ENCODE assay signal across 8 mouse cellular contexts in the genomic region with DNA sequence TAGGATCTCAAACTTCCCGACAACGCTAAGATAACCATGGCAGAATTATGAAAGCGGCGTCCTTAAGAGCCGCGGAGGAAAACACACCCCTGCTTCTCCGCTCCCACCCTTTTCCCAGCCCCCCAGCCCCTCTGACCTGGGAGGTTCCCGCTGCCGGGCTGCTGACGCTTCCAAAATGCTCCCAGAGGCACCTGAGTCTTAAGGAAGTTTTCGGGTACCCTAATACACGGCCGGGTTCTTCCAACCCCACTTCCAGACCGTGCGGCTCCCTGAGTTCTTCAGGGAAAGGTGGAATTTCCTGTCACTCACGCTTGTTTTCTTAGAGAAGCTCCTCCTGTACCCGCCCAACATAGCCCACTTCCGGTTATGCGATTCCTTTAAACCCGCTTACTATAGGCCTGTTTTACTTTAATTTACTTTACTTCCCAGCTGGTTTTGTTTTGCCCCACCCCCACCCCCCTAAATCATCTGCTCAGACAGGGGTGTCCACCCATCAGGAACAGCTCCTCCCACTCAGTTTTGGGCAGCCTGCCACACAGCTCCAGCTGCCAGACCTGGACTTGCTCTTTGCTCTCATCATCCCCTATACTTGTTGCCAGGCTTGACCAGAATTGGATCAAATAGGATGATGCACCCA. TPM values are rescaled to one million over a fixed set of nuclear protein-coding genes. Genes with fewer than 3 reads are reported as not detected.
DNase-seq lines count a peak whose midpoint lies in the region; ATAC-seq and TF ChIP-seq lines count a peak whose summit lies in the region.

A gene (minus strand): TSS at position 290 of the 637 bp plus-strand sequence.

- H3K9ac ChIP-seq in kidney, embryonic 14.5 days (ENCODE audit: low read depth, low read length): peak within 1 kb of the TSS; percentile 77
- H3K9ac ChIP-seq in limb, embryonic 14.5 days (ENCODE audit: low read depth, low read length, severe bottlenecking): peak within 1 kb of the TSS; percentile 76
- peak within 1 kb of the TSS; percentile 80 for H3K9ac ChIP-seq in midbrain, embryonic 16.5 days (ENCODE audit: low read depth, low read length)

- TF ChIP-seq CTCF in brain, embryonic 14.5 days (IDR thresholded peaks at IDR 0.05; ENCODE audit: borderline replicate concordance, extremely low read depth, insufficient read depth, insufficient read length): no peak

- 1% methylated on average over 20 of the region's 20 CpGs for WGBS in heart, embryonic 10.5 days
- WGBS in kidney, embryonic 14.5 days: 0% methylated on average over 20 of the region's 20 CpGs
- under 1% methylated on average over 20 of the region's 20 CpGs for WGBS in limb, embryonic 14.5 days
- WGBS in midbrain, embryonic 16.5 days: 0% methylated on average over 20 of the region's 20 CpGs

- H3K27ac ChIP-seq in heart, embryonic 10.5 days: peak within 1 kb of the TSS; percentile 94
- H3K27ac ChIP-seq in kidney, embryonic 14.5 days (ENCODE audit: low read depth, low read length): peak within 1 kb of the TSS; percentile 82
- H3K27ac ChIP-seq in limb, embryonic 14.5 days (replicated peaks; ENCODE audit: low read depth, low read length): peak within 1 kb of the TSS; percentile 92
- H3K27ac ChIP-seq in midbrain, embryonic 16.5 days (ENCODE audit: low read length): peak within 1 kb of the TSS; percentile 82

- peak; percentile 98 for ATAC-seq in kidney, embryonic 14.5 days (ENCODE audit: low FRiP score, low TSS enrichment)
- ATAC-seq in limb, embryonic 14.5 days (ENCODE audit: low FRiP score, low read depth): peak; percentile 94
- ATAC-seq in midbrain, embryonic 16.5 days: peak; percentile 98

- peaks cover 2% of the 10 kb centered on the region; the same call in 1 of the 2 replicates for H3K36me3 ChIP-seq in erythroblast, embryonic 14.5 days (ENCODE audit: control insufficient read depth)
- H3K36me3 ChIP-seq in heart, embryonic 10.5 days: peaks cover 23% of the 10 kb centered on the region
- H3K36me3 ChIP-seq in kidney, embryonic 14.5 days (ENCODE audit: control insufficient read depth, insufficient read depth, low read length): peaks cover 17% of the 10 kb centered on the region
- H3K36me3 ChIP-seq in limb, embryonic 14.5 days (ENCODE audit: control insufficient read depth, insufficient read depth, low read length): peaks cover 18% of the 10 kb centered on the region
- H3K36me3 ChIP-seq in midbrain, embryonic 16.5 days (ENCODE audit: control insufficient read depth, insufficient read depth, low read length): peaks cover 12% of the 10 kb centered on the region

- peak; percentile 44; the same call in 1 of the 2 replicates for TF ChIP-seq POLR2A in brain, embryonic 14.5 days (IDR thresholded peaks at IDR 0.05; ENCODE audit: borderline replicate concordance, extremely low read depth, insufficient read depth, insufficient read length, poor library complexity, severe bottlenecking)
- peak; percentile 62; the same call in 1 of the 2 replicates for TF ChIP-seq POLR2A in limb, embryonic 14.5 days (IDR thresholded peaks at IDR 0.05; ENCODE audit: borderline replicate concordance, extremely low read depth, insufficient read depth, insufficient read length)

- H3K4me1 ChIP-seq in erythroblast, embryonic 14.5 days (ENCODE audit: control insufficient read depth): peaks cover 14% of the 10 kb centered on the region
- peaks cover 5% of the 10 kb centered on the region for H3K4me1 ChIP-seq in heart, embryonic 10.5 days
- H3K4me1 ChIP-seq in kidney, embryonic 14.5 days (ENCODE audit: control insufficient read depth, insufficient read depth, low read length): peaks cover 6% of the 10 kb centered on the region; the same call in 1 of the 2 replicates
- H3K4me1 ChIP-seq in limb, embryonic 14.5 days (ENCODE audit: control insufficient read depth, insufficient read depth, low read length): peaks cover 7% of the 10 kb centered on the region
- peaks cover 11% of the 10 kb centered on the region for H3K4me1 ChIP-seq in midbrain, embryonic 16.5 days (ENCODE audit: control insufficient read depth, insufficient read depth, low read length)

- H3K27me3 ChIP-seq in erythroblast, embryonic 14.5 days (ENCODE audit: control insufficient read depth): no peaks in the 10 kb centered on the region
- no peaks in the 10 kb centered on the region for H3K27me3 ChIP-seq in heart, embryonic 10.5 days (ENCODE audit: insufficient read depth, poor library complexity, severe bottlenecking)
- H3K27me3 ChIP-seq in kidney, embryonic 14.5 days (ENCODE audit: control insufficient read depth, insufficient read depth, low read length): no peaks in the 10 kb centered on the region
- no peaks in the 10 kb centered on the region for H3K27me3 ChIP-seq in limb, embryonic 14.5 days (ENCODE audit: control insufficient read depth, insufficient read depth, low read length)
- no peaks in the 10 kb centered on the region for H3K27me3 ChIP-seq in midbrain, embryonic 16.5 days (ENCODE audit: control insufficient read depth, insufficient read depth, low read depth, low read length)

- peak within 1 kb of the TSS; percentile 68 for H3K4me2 ChIP-seq in kidney, embryonic 14.5 days (replicated peaks; ENCODE audit: low read depth, low read length)
- H3K4me2 ChIP-seq in limb, embryonic 14.5 days (replicated peaks; ENCODE audit: low read depth, low read length, severe bottlenecking): peak within 1 kb of the TSS; percentile 58
- peak within 1 kb of the TSS; percentile 73 for H3K4me2 ChIP-seq in midbrain, embryonic 16.5 days (ENCODE audit: low read length)

- no peaks in the 10 kb centered on the region for H3K9me3 ChIP-seq in erythroblast, embryonic 14.5 days (ENCODE audit: control insufficient read depth, low read length)
- H3K9me3 ChIP-seq in heart, embryonic 10.5 days: no peaks in the 10 kb centered on the region
- H3K9me3 ChIP-seq in kidney, embryonic 14.5 days (ENCODE audit: control insufficient read depth, low read length): no peaks in the 10 kb centered on the region
- H3K9me3 ChIP-seq in limb, embryonic 14.5 days (ENCODE audit: control insufficient read depth, low read length): no peaks in the 10 kb centered on the region
- H3K9me3 ChIP-seq in midbrain, embryonic 16.5 days (replicated peaks; ENCODE audit: control insufficient read depth, low read length, poor library complexity, severe bottlenecking): no peaks in the 10 kb centered on the region

- peak; percentile 60 for DNase-seq in CD4-positive helper T cell, adult 2 months (ENCODE audit: low read depth, low spot score)
- DNase-seq in brain, embryonic 14.5 days (ENCODE audit: low read depth): peak; percentile 95
- peak; percentile 91 for DNase-seq in heart, embryonic 10.5 days (ENCODE audit: low spot score)
- DNase-seq in limb, embryonic 14.5 days (ENCODE audit: low spot score): peak; percentile 92
- DNase-seq in spleen, postnatal 36 days (ENCODE audit: low spot score in 2 of 2): peak; percentile 22 to 37

- peak within 1 kb of the TSS; percentile 66 for H3K4me3 ChIP-seq in erythroblast, embryonic 14.5 days (replicated peaks)
- H3K4me3 ChIP-seq in heart, embryonic 10.5 days: peak within 1 kb of the TSS; percentile 84
- peak within 1 kb of the TSS; percentile 77 for H3K4me3 ChIP-seq in kidney, embryonic 14.5 days (ENCODE audit: low read length)
- peak within 1 kb of the TSS; percentile 70 for H3K4me3 ChIP-seq in limb, embryonic 14.5 days (replicated peaks; ENCODE audit: low read length)
- peak within 1 kb of the TSS; percentile 76 for H3K4me3 ChIP-seq in midbrain, embryonic 16.5 days (ENCODE audit: low read depth, low read length)

RNA-seq across cellular contexts. Expression of the gene that starts here (rescaled TPM):
- polyA plus RNA-seq in brain, embryonic 14.5 days (2012; rRNA removed): 11.0 and 11.3 TPM in 2 replicates
- polyA plus RNA-seq in erythroblast, embryonic 14.5 days (2012): 0.02 TPM in 2 replicates
- polyA plus RNA-seq in heart, embryonic 10.5 days (2016; fragmentation: Nextera tagmentation; extraction: Ambion mirVana): 13.9 and 15.4 TPM in 2 replicates
- 24.3 and 28.7 TPM in 2 replicates for polyA plus RNA-seq in kidney, embryonic 14.5 days (2014; fragmentation: Nextera tagmentation; extraction: Ambion mirVana)
- polyA plus RNA-seq in limb, embryonic 14.5 days (2012; rRNA removed): 13.0 and 14.5 TPM in 2 replicates
- polyA plus RNA-seq in limb, embryonic 14.5 days (2014; fragmentation: Nextera tagmentation; extraction: Ambion mirVana): 26.7 and 28.5 TPM in 2 replicates
- polyA plus RNA-seq in midbrain, embryonic 16.5 days (2015; fragmentation: Nextera tagmentation; extraction: Ambion mirVana): 18.4 and 21.4 TPM in 2 replicates

Comparison
In these comparisons a context has a peak if more than half of its experiments do, and no peak if none do; other contexts are left out.
1. Peak in every context shown above with its lines: DNase-seq, ATAC-seq, H3K4me3 ChIP-seq and H3K27ac ChIP-seq.
2. RNA of the gene that starts here (polyA plus RNA-seq): 24.3 to 28.7 TPM in kidney, embryonic 14.5 days, 13.0 to 28.5 TPM in limb, embryonic 14.5 days, 18.4 to 21.4 TPM in midbrain, embryonic 16.5 days, 13.9 to 15.4 TPM in heart, embryonic 10.5 days and 11.0 to 11.3 TPM in brain, embryonic 14.5 days; 0.02 TPM in erythroblast, embryonic 14.5 days; every median in the first group is over 10 times any median in the second.
3. DNase-seq: peak in every context shown above with its lines; median percentile 95 in brain, embryonic 14.5 days; 92 in limb, embryonic 14.5 days; 91 in heart, embryonic 10.5 days; 60 in CD4-positive helper T cell, adult 2 months; 30 in spleen, postnatal 36 days.